Mouse (Mus musculus): ENCODE data around the gene Cep44. TPM values are rescaled to one million over a fixed set of nuclear protein-coding genes. Genes with fewer than 3 reads are reported as not detected.

Gene Cep44
- polyA plus RNA-seq (2017; shearing (Covaris generic)): 10 to 100 TPM; 25.4 to 32.0 TPM

GRCm38 (mm10) chr8:56550558-56551360, at the start of gene Cep44, which contains the start of gene Fbxo8:
Cep44 (minus strand) TSS chr8:56551047.
Fbxo8 (plus strand) TSS chr8:56551090.

Other genes starting within 250 kb of the Cep44 start
- gene Fbxo8, start within 50 bp of the Cep44 start, polyA plus RNA-seq (2017; shearing (Covaris generic)): 10 to 100 TPM; 41.3 to 53.2 TPM